Mouse (Mus musculus): ENCODE data around the gene Lsg1. TPM values are rescaled to one million over a fixed set of nuclear protein-coding genes. Genes with fewer than 3 reads are reported as not detected.

Gene Lsg1
- total RNA-seq, 1 experiment from 2014 or later = 39.6 TPM

DNA sequence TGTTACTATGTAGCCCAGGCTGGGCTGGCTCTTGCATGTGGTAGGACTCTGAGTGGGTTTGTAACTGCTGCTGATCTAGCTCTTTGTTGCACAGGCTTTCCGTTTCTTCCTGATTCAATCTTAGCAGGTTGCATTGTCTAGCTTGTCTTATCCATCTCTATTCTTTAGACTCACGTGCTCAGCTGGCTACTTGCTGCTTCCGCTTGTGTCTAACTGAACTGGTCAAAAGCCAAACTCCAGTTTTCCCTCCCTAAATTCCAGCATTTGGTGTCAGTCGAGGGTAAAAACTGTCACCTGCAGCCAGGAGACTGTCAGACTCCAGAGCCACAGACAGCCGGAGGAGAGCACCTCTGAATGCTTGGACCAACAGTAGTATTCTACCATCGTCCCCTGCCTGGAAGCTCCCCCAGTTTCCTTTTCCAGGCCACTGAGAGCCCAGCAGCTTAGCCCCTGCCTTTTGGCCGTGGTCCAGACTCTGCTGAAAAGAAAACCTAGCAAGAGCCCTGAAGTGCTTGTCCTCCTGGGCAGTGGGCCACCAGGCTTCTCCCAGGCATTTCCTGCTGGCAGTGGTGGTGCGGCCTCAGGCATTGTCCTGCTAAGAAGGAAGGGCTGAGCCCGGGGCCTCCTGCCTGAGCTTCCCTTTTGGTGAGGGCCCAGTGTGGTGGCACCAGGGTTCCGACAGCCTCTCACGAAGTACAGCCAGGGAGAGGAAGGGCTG, 34.6 kb downstream of the Lsg1 start:
- DNase-seq = peak; percentile 67

GRCm38 (mm10) chr16:30550748-30551192, 36.6 kb downstream of the Lsg1 start, which contains the start of gene Tmem44:
Gene Tmem44 (minus strand): TSS chr16:30550842.
- DNase-seq = no peak

DNA sequence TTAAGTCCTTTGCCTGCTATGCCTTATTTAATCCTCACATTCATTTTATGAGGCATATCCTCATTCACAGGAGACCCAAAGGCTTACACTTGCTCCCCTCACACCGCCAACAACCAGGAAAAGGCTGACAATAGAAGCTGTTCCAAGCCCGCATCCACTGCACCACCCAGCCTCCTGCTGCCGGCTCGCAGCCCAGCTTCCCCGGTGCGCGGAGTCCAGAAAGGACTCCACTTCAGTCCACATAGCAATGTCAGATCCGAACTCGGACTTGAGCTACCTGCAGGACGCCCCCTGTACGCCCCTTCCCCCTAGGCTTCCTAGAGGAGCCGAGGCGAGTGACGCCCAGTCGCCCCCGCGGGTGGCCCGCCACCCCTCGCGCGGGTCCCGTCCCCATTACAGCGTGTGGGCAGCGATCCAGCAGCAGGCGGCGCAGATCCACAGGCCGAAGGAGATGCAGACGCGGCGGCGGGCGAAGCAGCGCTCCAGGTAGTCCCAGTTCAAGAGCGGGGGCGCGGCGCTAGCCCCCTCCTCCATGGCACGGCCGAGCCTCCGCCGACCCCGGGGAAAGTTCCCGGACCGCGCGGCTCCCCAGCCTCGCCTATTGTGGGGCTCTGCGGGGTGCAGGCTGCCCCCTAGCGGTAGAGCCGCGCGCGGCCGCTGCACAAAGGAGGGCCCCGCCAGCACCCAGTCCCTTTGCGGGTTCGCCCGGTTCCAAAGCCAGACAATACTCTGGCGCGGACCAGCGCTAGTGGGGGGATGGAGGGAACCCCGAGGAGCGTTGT, 37.2 kb downstream of the Lsg1 start:
- DNase-seq = peak; percentile 81

GRCm38 (mm10) chr16:30549516-30549915, 37.9 kb downstream of the Lsg1 start:
- DNase-seq = no peak

DNA sequence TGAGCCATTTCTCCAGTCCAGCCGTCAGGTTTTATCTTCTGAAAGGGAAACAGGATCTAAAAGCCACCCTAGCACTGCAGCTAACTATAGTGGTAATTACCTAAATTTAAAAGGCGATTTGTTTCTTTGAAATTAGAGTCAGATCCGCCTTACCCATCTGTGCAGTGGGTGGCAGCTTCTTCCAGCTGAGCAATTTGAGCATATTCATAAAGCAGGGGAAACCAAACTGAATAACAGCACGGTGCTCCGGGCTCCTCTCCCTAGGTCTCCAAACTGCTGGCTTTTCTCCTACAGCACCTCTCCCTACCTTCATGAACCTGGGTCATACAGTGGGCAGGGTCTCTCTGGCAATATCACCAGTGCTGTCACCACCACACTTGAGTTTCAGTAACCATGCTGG, 39.1 kb downstream of the Lsg1 start:
- no peak for DNase-seq

DNA sequence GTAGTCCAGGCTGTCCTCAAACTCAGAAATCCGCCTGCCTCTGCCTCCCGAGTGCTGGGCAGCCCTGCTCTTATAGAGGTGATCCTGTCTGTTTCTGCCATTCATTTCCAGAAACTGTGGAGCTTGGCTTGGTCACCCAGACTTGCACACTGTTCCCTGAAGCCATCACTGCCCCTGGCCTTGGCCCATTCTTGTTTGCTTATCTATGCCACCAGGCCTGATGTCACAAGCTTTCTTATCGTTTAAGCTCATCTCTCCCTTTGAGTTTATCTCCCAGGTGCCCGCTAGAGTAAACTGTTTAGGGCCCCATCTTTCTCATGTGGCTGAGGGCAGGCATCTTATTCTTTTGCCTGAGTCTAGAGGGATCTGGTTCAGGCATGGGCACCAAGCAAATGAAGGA, 42.7 kb downstream of the Lsg1 start:
- no peak for DNase-seq

DNA sequence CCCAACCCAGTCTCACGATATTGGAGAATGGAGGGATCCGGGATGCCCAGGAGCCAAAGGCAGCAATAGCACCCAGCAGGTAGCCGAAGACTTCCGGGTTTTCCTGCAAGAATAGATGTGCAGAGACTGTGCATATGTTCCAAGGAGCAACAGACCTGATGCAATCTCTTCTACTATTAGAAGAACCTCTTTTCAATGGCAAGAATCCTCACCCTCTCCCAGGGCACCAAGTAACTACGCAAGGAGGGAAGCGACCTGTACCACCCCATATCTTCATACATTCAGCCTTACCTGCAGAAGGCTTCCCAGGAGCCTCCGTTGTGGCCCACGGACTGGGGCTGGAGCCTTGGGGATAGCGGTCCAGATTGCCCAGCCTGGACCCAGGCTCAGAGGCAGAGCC, 44.0 kb downstream of the Lsg1 start:
- DNase-seq = no peak

DNA sequence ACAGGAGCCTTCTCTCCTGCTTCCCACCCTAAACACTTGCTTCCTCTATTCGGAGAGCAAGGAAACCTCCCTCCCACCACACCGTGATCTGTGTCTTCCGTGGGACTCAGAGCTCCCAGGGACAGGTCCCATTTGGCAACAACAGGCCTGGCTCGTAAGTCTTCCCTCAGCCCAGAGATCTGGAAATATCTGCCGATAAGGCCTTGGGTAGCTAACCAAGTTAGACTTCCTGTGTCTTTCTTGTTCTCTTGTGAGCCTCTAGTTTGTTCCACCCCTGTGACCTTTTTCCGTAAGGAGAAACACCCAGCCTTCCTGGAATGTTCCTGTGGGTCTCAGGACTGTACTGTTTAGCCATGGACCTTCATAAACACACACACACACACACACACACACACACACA, 44.6 kb downstream of the Lsg1 start:
- DNase-seq = no peak

DNA sequence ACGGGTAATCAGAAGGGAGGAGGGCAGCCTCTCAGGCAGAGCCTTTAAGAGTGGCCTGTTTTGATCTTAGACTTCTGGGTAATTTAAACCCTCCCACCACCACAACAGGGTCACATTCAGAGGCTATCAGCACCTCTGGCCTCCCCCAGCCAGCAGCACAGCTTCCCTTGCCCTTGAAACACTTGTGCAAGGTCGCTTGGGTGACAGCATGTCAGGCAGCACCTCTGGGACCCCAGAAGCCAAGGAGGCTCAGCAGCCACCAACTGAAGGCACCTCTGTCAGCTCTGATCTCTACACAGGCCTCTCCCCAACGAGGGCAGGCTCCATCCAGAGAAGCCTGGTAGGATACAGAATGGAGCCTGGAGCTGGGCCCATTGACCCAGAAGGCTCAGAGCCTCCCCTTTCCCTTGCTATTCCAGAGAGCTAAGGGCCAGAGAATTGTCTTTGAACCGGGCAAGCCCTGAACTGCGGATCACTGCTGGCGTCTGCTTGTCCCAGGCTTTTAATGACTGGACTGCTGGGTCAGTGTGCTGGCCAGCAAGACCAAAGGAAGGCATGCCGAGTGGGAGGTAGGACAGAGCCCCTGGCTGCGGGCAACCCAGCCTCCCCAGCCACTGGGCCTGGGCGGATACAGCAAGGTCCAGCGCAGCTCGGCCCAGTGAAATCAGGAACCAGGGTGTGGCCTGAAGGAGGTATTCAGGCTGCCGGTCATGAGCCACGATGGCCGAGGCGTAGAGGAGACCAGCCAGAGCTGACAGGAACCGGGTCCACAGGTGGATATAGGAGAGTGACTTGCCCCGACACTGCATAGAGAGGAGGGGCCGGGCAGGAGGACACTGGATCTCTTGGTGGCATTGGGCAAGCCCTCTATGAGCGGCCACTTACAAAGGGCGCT, 47.0 kb downstream of the Lsg1 start:
- no peak for DNase-seq

DNA sequence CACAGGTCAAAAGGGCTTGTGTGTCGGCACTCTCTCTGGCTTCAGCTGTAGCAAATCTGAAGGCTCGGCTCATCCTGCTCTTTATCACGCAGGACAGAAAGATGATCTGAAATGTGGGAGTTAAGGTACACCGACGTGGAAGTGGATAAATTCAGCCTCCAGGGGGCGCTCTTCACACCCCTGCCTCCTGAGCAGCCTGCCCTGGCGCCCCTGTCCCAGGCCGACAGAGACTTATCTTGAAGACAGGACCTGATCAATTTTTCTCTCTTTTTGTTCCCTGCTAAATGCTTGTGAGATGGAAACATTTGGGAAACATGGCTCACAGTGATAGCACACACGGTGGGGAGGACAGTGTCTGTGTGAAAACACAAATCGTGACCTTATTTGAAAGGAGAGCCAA, 48.0 kb downstream of the Lsg1 start:
- peak; percentile 65 for DNase-seq

DNA sequence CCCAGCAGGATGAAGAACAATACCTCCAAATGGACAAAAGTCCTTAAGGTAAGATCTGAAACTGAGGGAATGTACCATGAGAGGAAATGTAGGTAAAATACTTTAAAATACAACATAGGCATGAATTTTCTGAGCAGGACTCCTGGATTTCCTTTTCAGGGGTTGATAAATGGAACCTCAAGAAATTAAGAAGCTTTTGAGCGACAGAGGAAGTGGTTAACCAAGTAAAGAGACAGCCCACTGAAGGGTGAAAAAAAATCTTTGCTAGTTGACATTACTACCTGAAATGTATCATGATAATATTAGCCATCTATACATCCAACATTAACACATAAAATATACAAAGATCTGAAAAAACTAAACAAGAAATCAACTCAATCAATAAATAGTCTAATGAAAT, 52.3 kb downstream of the Lsg1 start:
- DNase-seq = no peak

GRCm38 (mm10) chr16:30533592-30533991, 53.8 kb downstream of the Lsg1 start:
- no peak for DNase-seq

DNA sequence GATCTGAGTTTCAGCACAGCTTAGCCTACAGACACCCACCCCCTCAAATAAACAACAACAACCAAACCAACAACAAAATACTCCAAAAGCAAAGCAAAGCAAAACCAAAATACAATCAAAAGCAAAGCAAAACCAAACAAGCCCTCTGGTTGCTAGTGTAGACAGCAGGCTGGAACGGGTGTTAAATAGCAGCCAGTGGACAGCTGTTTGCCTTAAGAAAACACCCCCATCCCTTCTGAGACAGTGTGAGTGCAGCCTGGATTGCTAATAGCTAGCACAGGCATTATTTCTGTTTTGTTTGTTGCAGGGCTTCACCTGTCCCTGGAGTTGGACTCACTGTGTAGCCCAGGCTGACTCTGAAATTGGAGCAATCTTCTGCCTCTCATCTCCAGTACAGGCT, 54.5 kb downstream of the Lsg1 start:
- DNase-seq = no peak

GRCm38 (mm10) chr16:30531761-30532406, 55.5 kb downstream of the Lsg1 start:
- DNase-seq = peak; percentile 54

- no peak for DNase-seq
Measured at GRCm38 (mm10) chr16:30530815-30531214, 56.6 kb downstream of the Lsg1 start.

GRCm38 (mm10) chr16:30528386-30528785, 59.0 kb downstream of the Lsg1 start:
- no peak for DNase-seq

DNA sequence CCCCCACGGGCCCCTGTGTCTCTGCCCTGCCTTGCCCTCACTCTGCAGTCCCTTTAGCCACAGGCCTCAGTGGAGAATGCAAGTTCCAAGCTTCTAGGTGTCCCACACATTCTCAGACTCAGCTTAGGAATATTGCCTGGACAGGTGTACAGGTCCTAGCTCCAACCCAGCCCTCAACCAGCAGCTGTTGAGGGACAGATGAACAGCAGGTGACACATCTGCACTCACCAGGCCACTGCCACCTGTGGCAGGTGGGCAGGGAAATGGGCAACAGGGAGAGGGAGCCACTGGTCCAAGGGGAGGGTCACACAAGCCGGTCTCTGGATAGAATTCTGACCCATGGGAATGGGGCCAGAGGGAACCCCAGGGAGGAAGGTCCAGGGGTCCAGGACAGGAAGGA, 59.5 kb downstream of the Lsg1 start:
- DNase-seq = no peak

GRCm38 (mm10) chr16:30525756-30526155, 61.6 kb downstream of the Lsg1 start:
- no peak for DNase-seq

DNA sequence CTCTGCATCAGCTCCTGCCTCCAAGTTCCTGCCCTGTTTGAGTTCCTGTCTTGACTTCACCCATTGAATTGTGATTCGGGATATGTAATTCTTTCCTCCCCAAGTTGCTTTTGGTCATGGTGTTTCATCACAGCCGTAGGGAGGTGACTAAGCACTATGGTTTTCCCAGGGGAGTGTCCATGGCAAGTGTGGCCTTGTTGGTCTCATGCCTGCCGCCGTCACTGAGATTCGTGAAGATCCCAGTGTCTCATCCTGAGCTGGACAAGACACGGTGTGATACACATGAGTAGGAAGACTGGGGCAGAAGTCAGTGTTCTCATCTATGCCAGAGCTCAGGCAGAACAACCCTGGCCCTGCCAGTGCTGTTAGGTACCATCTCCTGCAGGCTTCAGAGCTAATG, 62.9 kb downstream of the Lsg1 start:
- peak; percentile 60 for DNase-seq

DNA sequence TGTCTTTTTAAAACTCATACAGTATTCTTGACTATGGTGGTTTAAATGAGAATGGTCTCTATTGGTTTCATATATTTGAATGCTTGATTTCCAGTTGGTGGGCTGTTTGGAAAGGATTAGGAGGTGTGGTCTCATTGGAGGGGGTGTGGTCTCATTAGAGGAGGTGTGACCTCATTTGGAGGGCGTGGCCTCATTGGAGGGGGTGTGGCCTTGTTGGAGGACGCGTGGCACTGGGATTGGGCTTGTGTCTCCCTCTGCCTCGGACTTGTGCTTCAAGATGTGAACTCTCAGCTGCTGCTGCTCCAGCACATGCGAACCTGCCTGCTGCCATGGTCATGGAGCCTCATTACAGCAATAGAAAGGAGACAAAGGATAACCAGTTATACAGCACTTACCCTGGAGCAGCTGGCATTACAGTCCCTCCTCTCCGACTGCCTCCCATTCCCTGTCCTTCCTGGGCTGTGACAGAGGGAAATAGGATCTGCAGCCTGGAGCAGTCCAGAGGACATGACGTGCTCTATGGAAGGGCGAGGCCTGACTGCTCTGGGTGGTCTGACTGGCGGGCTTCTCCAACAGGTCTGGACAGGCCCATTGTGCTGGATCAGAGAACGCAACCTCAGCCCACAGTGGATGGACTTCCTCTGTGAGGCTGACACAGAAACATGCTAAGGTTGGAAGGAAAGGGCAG, 65.0 kb downstream of the Lsg1 start:
- DNase-seq = no peak

GRCm38 (mm10) chr16:30521147-30521546, 66.2 kb downstream of the Lsg1 start:
- no peak for DNase-seq

All from adrenal gland, postnatal 25 days (tissue).